7 mouse cellular contexts compared by ENCODE assay signal in the genomic region with DNA sequence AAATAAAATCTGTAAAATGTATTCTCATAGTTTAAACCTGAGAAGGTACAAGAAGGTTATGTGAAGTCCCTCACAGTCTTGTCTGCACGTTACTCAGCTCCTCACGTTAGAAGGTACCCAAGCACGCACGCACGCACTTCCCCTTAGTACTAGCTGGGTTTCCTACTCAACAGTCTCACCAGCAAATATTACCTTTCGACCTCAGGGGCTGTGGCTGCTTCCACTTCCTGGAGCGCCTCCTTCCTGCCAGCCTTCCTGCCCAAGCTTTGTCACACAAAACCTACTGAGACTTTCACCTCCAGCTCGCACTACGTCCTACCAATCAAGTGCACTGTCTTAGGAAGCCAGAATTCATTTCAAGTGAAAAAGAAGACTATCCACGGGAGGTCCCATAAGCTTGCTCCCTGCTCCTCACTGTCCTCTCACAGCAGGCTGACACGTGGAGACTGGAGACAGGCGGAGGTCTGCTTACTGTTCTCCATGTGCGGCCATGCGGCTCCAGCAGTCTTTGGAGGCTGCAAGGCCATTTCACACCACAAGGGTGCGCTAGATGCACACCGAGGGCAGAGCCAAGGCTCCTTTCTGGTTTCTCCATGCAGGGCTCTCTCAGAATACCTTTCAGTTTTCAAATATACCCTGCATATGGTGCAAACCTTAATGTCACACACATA. TPM values are rescaled to one million over a fixed set of nuclear protein-coding genes. Genes with fewer than 3 reads are reported as not detected.
DNase-seq lines count a peak whose midpoint lies in the region; ATAC-seq and TF ChIP-seq lines count a peak whose summit lies in the region.

No protein-coding gene starts in this region.

- peak; percentile 93 for DNase-seq in adrenal gland, postnatal 14 days
- peak; percentile 91 for DNase-seq in embryonic facial prominence, embryonic 10.5 days (ENCODE audit: low spot score)
- DNase-seq in left cerebral cortex, postnatal 36 days (ENCODE audit: low spot score in 2 of 2), result peak; percentile 85 to 90

- H3K36me3 ChIP-seq in embryonic facial prominence, embryonic 10.5 days (replicated peaks), result peaks cover 4% of the 10 kb centered on the region
- 0 out of 2 replicates have a peak, but pooled peaks cover 5% of the 10 kb centered on the region for H3K36me3 ChIP-seq in intestine, postnatal 0 days (ENCODE audit: control insufficient read depth, insufficient read depth)
- no peaks in the 10 kb centered on the region for H3K36me3 ChIP-seq in midbrain, embryonic 12.5 days
- peaks cover 12% of the 10 kb centered on the region for H3K36me3 ChIP-seq in small intestine, adult 2 months (ENCODE audit: control insufficient read depth, insufficient read depth, low read length)

- 0 out of 2 replicates have a peak overlapping the region, but pooled peaks have one; percentile 42 for H3K9ac ChIP-seq in intestine, postnatal 0 days (ENCODE audit: low read depth, low read length)
- no peak overlapping the region for H3K9ac ChIP-seq in midbrain, embryonic 12.5 days (replicated peaks)

- H3K4me3 ChIP-seq in embryonic facial prominence, embryonic 10.5 days, result peak overlapping the region; percentile 41
- H3K4me3 ChIP-seq in intestine, postnatal 0 days (ENCODE audit: low read depth, low read length), result peak overlapping the region; percentile 26; the same call in 1 of the 2 replicates
- H3K4me3 ChIP-seq in midbrain, embryonic 12.5 days, result no peak overlapping the region
- H3K4me3 ChIP-seq in small intestine, adult 2 months (ENCODE audit: low read depth, low read length), result peak overlapping the region; percentile 51

- peak; percentile 98 for TF ChIP-seq CTCF in intestine, postnatal 0 days (IDR thresholded peaks at IDR 0.05; ENCODE audit: low read depth)
- peak; percentile 99 for TF ChIP-seq CTCF in small intestine, adult 2 months (IDR thresholded peaks at IDR 0.05; ENCODE audit: extremely low read depth, insufficient read length, insufficient replicate concordance, low read depth, low read length)

- WGBS in embryonic facial prominence, embryonic 10.5 days, result 29% methylated on average over 16 of the region's 16 CpGs
- 10% methylated on average over 16 of the region's 16 CpGs for WGBS in intestine, postnatal 0 days
- WGBS in midbrain, embryonic 12.5 days, result 42% methylated on average over 16 of the region's 16 CpGs
- WGBS in small intestine, adult 2 months, result 8% methylated on average over 16 of the region's 16 CpGs

- intact Hi-C loops in left cerebral cortex, postnatal 36 days (cut with DNase I), result loop anchor here (2.0 kb wide), 2 partner anchors 51 to 227 kb away; no protein-coding TSS in a partner anchor

- TF ChIP-seq POLR2A in small intestine, adult 2 months (IDR thresholded peaks at IDR 0.05; ENCODE audit: low read depth, low read length), result no peak

- no peaks in the 10 kb centered on the region for H3K27me3 ChIP-seq in embryonic facial prominence, embryonic 10.5 days (replicated peaks; ENCODE audit: low read depth, poor library complexity, severe bottlenecking)
- H3K27me3 ChIP-seq in intestine, postnatal 0 days (replicated peaks; ENCODE audit: control insufficient read depth, insufficient read depth, low read length), result no peaks in the 10 kb centered on the region
- peaks cover 14% of the 10 kb centered on the region for H3K27me3 ChIP-seq in midbrain, embryonic 12.5 days
- H3K27me3 ChIP-seq in small intestine, adult 2 months (ENCODE audit: control insufficient read depth, insufficient read depth, low read length), result no peaks in the 10 kb centered on the region

- ATAC-seq in granulocyte monocyte progenitor cell, adult 5-6 weeks (replicated peaks; ENCODE audit: poor library complexity, severe bottlenecking), result peak; percentile 83
- ATAC-seq in intestine, postnatal 0 days, result peak; percentile 86
- 0 out of 2 replicates have a peak, but pooled peaks have one; percentile 63 for ATAC-seq in midbrain, embryonic 12.5 days (ENCODE audit: low FRiP score, low read depth)

- peak overlapping the region; percentile 58 for H3K4me2 ChIP-seq in intestine, postnatal 0 days (replicated peaks; ENCODE audit: low read depth)
- H3K4me2 ChIP-seq in midbrain, embryonic 12.5 days (replicated peaks), result no peak overlapping the region

- no peaks in the 10 kb centered on the region for H3K9me3 ChIP-seq in embryonic facial prominence, embryonic 10.5 days
- H3K9me3 ChIP-seq in intestine, postnatal 0 days (ENCODE audit: control insufficient read depth), result no peaks in the 10 kb centered on the region
- no peaks in the 10 kb centered on the region for H3K9me3 ChIP-seq in midbrain, embryonic 12.5 days

- peaks cover 10% of the 10 kb centered on the region for H3K4me1 ChIP-seq in embryonic facial prominence, embryonic 10.5 days
- no peaks in the 10 kb centered on the region; the same call in 1 of the 2 replicates for H3K4me1 ChIP-seq in intestine, postnatal 0 days (replicated peaks; ENCODE audit: control insufficient read depth, insufficient read depth, low read length)
- H3K4me1 ChIP-seq in midbrain, embryonic 12.5 days, result peaks cover 5% of the 10 kb centered on the region; the same call in 1 of the 2 replicates
- H3K4me1 ChIP-seq in small intestine, adult 2 months (ENCODE audit: control insufficient read depth, insufficient read depth, insufficient read length, low read length), result peaks cover 17% of the 10 kb centered on the region

- peak overlapping the region; percentile 80 for H3K27ac ChIP-seq in embryonic facial prominence, embryonic 10.5 days (replicated peaks)
- peak overlapping the region; percentile 76 for H3K27ac ChIP-seq in intestine, postnatal 0 days (ENCODE audit: low read depth, low read length)
- no peak overlapping the region for H3K27ac ChIP-seq in midbrain, embryonic 12.5 days (replicated peaks)
- H3K27ac ChIP-seq in small intestine, adult 2 months (ENCODE audit: insufficient read depth, low read depth, low read length), result peak overlapping the region; percentile 64

RNA-seq across cellular contexts. Expression of gene Gne, which starts 18.5 kb away (rescaled TPM):
- total RNA-seq in adrenal gland, postnatal 14 days (2021), result 36.9 and 45.8 TPM in 2 replicates
- 20.5 and 20.8 TPM in 2 replicates for polyA plus RNA-seq in embryonic facial prominence, embryonic 10.5 days (2016; fragmentation: Nextera tagmentation; extraction: Ambion mirVana)
- total RNA-seq in granulocyte monocyte progenitor cell, adult 5-6 weeks (2014; fragmentation: Nextera tagmentation), result 32.9 and 42.7 TPM in 2 replicates
- 34.6 and 36.3 TPM in 2 replicates for total RNA-seq in granulocyte monocyte progenitor cell, adult 5-6 weeks (2017)
- polyA plus RNA-seq in intestine, postnatal 0 days (2015; fragmentation: Nextera tagmentation; extraction: Ambion mirVana), result 22.2 and 30.4 TPM in 2 replicates
- total RNA-seq in left cerebral cortex, postnatal 36 days (2021), result 10 to 100 TPM; 45.5 to 56.8 TPM
- polyA plus RNA-seq in midbrain, embryonic 12.5 days (2016; fragmentation: Nextera tagmentation; extraction: Ambion mirVana), result 15.6 and 17.2 TPM in 2 replicates
- 26.9 and 40.6 TPM in 2 replicates for polyA plus RNA-seq in small intestine, adult 2 months (2012; rRNA removed)
